Mouse (Mus musculus) lung, embryonic 16.5 days (tissue): ENCODE measurements around the gene Nop10. TPM values are rescaled to one million over a fixed set of nuclear protein-coding genes. Genes with fewer than 3 reads are reported as not detected.
"Not testable (repeated sequence)": the region's sequence is repeated elsewhere in the genome, so short reads cannot be mapped to it uniquely, and the experiment has no call there.

Experiments
- ATAC-seq: fragments of 200-750 bp; cut with Nextera tagmentation; 2 replicates; pipeline ENCODE4 v1.8.0; 2017; ENCODE audit warnings: low read depth, mild to moderate bottlenecking, moderate library complexity
- H3K27ac ChIP-seq: fragments of 300-500 bp; sonication (generic); 2 replicates; pipeline ENCODE4 v1.5.1; 2014; ENCODE audit warnings: mild to moderate bottlenecking, control low read depth, low read length
- H3K27me3 ChIP-seq: fragments of 300-500 bp; sonication (generic); 2 replicates; pipeline ENCODE4 v1.6.1; 2014; ENCODE audit warnings: low read depth, low read length, mixed read lengths; ENCODE audit not compliant: control insufficient read depth, insufficient read depth
- H3K36me3 ChIP-seq: fragments of 300-500 bp; sonication (generic); 2 replicates; pipeline ENCODE4 v1.6.1; 2014; ENCODE audit warnings: low read length; ENCODE audit not compliant: control insufficient read depth, insufficient read depth
- H3K4me1 ChIP-seq: fragments of 300-500 bp; sonication (generic); replicated peaks from 2 replicates; pipeline ENCODE4 v1.6.1; 2014; ENCODE audit warnings: low read length, mixed read lengths; ENCODE audit not compliant: control insufficient read depth, insufficient read depth
- H3K4me2 ChIP-seq: fragments of 300-500 bp; sonication (generic); 2 replicates; pipeline ENCODE4 v1.6.1; 2014; ENCODE audit warnings: low read depth, low read length, control low read depth
- H3K4me3 ChIP-seq: fragments of 300-500 bp; sonication (generic); 2 replicates; pipeline ENCODE4 v1.5.1; 2014; ENCODE audit warnings: mild to moderate bottlenecking, low read length, control low read depth
- H3K9ac ChIP-seq: fragments of 300-500 bp; sonication (generic); 2 replicates; pipeline ENCODE4 v1.6.1; 2014; ENCODE audit warnings: low read length, control low read depth
- H3K9me3 ChIP-seq: fragments of 300-500 bp; sonication (generic); 2 replicates; pipeline ENCODE4 v1.6.1; 2016; ENCODE audit warnings: low read length; ENCODE audit not compliant: control insufficient read depth
- WGBS: fragments of 180-500 bp; shearing (Covaris S2); extraction: QIAGEN DNeasy Blood & Tissue Kit; methylation state at CpG from one replicate; pipeline ENCODE4 v1.1.7; 2014; 5-methylcytosine and 5-hydroxymethylcytosine counted together
- polyA plus RNA-seq: library from polyadenylated mRNA; unstranded; fragments of >200 nt; fragmentation: Nextera tagmentation; extraction: Ambion mirVana; gene quantifications from 2 replicates; pipeline ENCODE4 v1.2.1, GENCODE M21; 2015

The Nop10 gene
- polyA plus RNA-seq, 1 experiment from 2014 or later, result 174 TPM

GRCm38 (mm10) chr2:112272909-112273308 is 11.2 kb downstream of the Nop10 start:
- no peak overlapping the region for H3K4me3 ChIP-seq
- H3K36me3 ChIP-seq, result no peaks in the 10 kb centered on the region
- no peak overlapping the region for H3K4me2 ChIP-seq
- no peak for ATAC-seq
- 76% methylated on average over 2 of the region's 2 CpGs for WGBS
- no peak overlapping the region for H3K27ac ChIP-seq
- H3K9me3 ChIP-seq, result no peaks in the 10 kb centered on the region
- H3K27me3 ChIP-seq, result no peaks in the 10 kb centered on the region
- no peak overlapping the region for H3K9ac ChIP-seq
- no peaks in the 10 kb centered on the region for H3K4me1 ChIP-seq

- ATAC-seq, result no peak
- Histone ChIP-seq H3K27ac (no peak overlapping the region), H3K4me3 (no peak overlapping the region), H3K9me3 (no peaks in the 10 kb centered on the region), H3K36me3 (no peaks in the 10 kb centered on the region), H3K9ac (no peak overlapping the region), H3K27me3 (no peaks in the 10 kb centered on the region), H3K4me1 (no peaks in the 10 kb centered on the region), H3K4me2 (no peak overlapping the region)
- WGBS, result 86% methylated on average over 6 of the region's 6 CpGs
Measured at GRCm38 (mm10) chr2:112273474-112273873, 11.7 kb downstream of the Nop10 start.

GRCm38 (mm10) chr2:112276870-112277269 is 15.1 kb downstream of the Nop10 start:
- Histone ChIP-seq H3K4me2 (no peak overlapping the region), H3K4me3 (no peak overlapping the region), H3K27me3 (no peaks in the 10 kb centered on the region), H3K4me1 (0 out of 2 replicates have a peak, but pooled peaks cover 2% of the 10 kb centered on the region), H3K9ac (no peak overlapping the region), H3K36me3 (no peaks in the 10 kb centered on the region), H3K27ac (no peak overlapping the region), H3K9me3 (no peaks in the 10 kb centered on the region)
- WGBS, result 70% methylated on average over 3 of the region's 3 CpGs
- no peak for ATAC-seq

GRCm38 (mm10) chr2:112282846-112283245 is 21.1 kb downstream of the Nop10 start:
- Histone ChIP-seq H3K36me3 (no peaks in the 10 kb centered on the region), H3K9ac (no peak overlapping the region), H3K4me1 (peaks cover 2% of the 10 kb centered on the region; the same call in 1 of the 2 replicates), H3K4me3 (no peak overlapping the region), H3K4me2 (no peak overlapping the region), H3K27ac (no peak overlapping the region), H3K27me3 (no peaks in the 10 kb centered on the region), H3K9me3 (no peaks in the 10 kb centered on the region)
- ATAC-seq, result no peak
- 89% methylated on average over 1 of the region's 1 CpGs for WGBS

GRCm38 (mm10) chr2:112284363-112285030 is 22.8 kb downstream of the Nop10 start:
- no peaks in the 10 kb centered on the region for H3K36me3 ChIP-seq
- peak overlapping the region; percentile 94 for H3K4me2 ChIP-seq
- peak overlapping the region; percentile 74 for H3K9ac ChIP-seq
- under 1% methylated on average over 21 of the region's 21 CpGs for WGBS
- peaks cover under 1% of the 10 kb centered on the region; the same call in 1 of the 2 replicates for H3K4me1 ChIP-seq
- H3K27ac ChIP-seq, result peak overlapping the region; percentile 66
- peak; percentile 98 for ATAC-seq
- peak overlapping the region; percentile 67 for H3K4me3 ChIP-seq
- H3K27me3 ChIP-seq, result no peaks in the 10 kb centered on the region
- H3K9me3 ChIP-seq, result no peaks in the 10 kb centered on the region

GRCm38 (mm10) chr2:112285031-112285390 is 23.3 kb downstream of the Nop10 start:
- Histone ChIP-seq H3K4me1 (no peaks in the 10 kb centered on the region; the same call in 1 of the 2 replicates), H3K27me3 (no peaks in the 10 kb centered on the region), H3K36me3 (no peaks in the 10 kb centered on the region), H3K9ac (peak overlapping the region; percentile 74), H3K27ac (no peak overlapping the region), H3K9me3 (no peaks in the 10 kb centered on the region), H3K4me2 (peak overlapping the region; percentile 94), H3K4me3 (peak overlapping the region; percentile 67)
- no peak for ATAC-seq
- 47% methylated on average over 6 of the region's 6 CpGs for WGBS

- H3K9ac ChIP-seq, H3K27ac ChIP-seq, H3K9me3 ChIP-seq, H3K4me2 ChIP-seq, H3K27me3 ChIP-seq, H3K4me3 ChIP-seq, H3K36me3 ChIP-seq, H3K4me1 ChIP-seq, ATAC-seq: not testable (repeated sequence)
- 91% methylated on average over 1 of the region's 1 CpGs for WGBS
Measured at GRCm38 (mm10) chr2:112286062-112286461, 24.3 kb downstream of the Nop10 start.

- no peak for ATAC-seq
Measured at GRCm38 (mm10) chr2:112287059-112287458, 25.3 kb downstream of the Nop10 start.

GRCm38 (mm10) chr2:112289507-112289906 is 27.8 kb downstream of the Nop10 start:
- H3K27ac ChIP-seq, result no peak overlapping the region
- H3K27me3 ChIP-seq, result no peaks in the 10 kb centered on the region
- H3K9me3 ChIP-seq, result no peaks in the 10 kb centered on the region
- H3K9ac ChIP-seq, result no peak overlapping the region
- no peak for ATAC-seq
- WGBS, result 84% methylated on average over 3 of the region's 3 CpGs
- no peaks in the 10 kb centered on the region for H3K4me1 ChIP-seq
- H3K4me3 ChIP-seq, result no peak overlapping the region
- no peak overlapping the region for H3K4me2 ChIP-seq
- no peaks in the 10 kb centered on the region for H3K36me3 ChIP-seq

More at GRCm38 (mm10) chr2:112287059-112287458, 25.3 kb downstream of the Nop10 start:
- H3K27me3 ChIP-seq, result no peaks in the 10 kb centered on the region
- H3K4me3 ChIP-seq, result no peak overlapping the region
- WGBS, result 64% methylated on average over 4 of the region's 4 CpGs
- H3K9me3 ChIP-seq, result no peaks in the 10 kb centered on the region
- no peak overlapping the region for H3K4me2 ChIP-seq
- H3K4me1 ChIP-seq, result no peaks in the 10 kb centered on the region; the same call in 1 of the 2 replicates
- no peaks in the 10 kb centered on the region for H3K36me3 ChIP-seq
- H3K27ac ChIP-seq, result no peak overlapping the region
- no peak overlapping the region for H3K9ac ChIP-seq
